Mouse (Mus musculus): ENCODE results near the gene Bid. TPM values are rescaled to one million over a fixed set of nuclear protein-coding genes. Genes with fewer than 3 reads are reported as not detected.

Gene Bid
- polyA plus RNA-seq, 1 experiment from 2014 or later, result 12.2 TPM

DNA sequence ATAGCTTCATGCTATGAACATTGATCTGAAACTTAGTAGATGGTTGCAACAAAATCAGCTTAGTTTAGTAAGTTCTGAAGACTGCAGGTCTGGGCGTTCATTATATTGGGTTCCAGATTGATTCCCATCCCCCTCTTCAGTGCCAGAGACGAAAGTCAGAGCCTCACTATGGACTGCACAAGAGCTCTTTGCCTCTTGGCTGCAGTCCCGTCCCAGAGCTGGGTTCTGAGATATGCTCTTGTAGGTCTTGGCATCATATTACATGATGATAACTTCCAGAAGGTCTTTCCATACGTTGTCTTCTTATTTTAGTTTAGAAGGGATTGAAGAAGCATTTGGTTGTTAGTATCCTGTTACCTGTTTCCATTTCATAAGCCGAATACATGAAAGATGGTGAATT is 37.6 kb downstream of the Bid start:
- 53% methylated on average over 5 of the region's 5 CpGs for WGBS (ENCODE audit: insufficient replicate concordance)

GRCm38 (mm10) chr6:120873874-120874273 is 42.8 kb downstream of the Bid start:
- Histone ChIP-seq H3K27me3 (ENCODE audit: control insufficient read depth, insufficient read depth, low read length) (no peaks in the 10 kb centered on the region), H3K4me3 (ENCODE audit: low read depth, low read length) (no peak overlapping the region), H3K36me3 (ENCODE audit: control insufficient read depth, insufficient read depth, low read length) (peaks cover 8% of the 10 kb centered on the region; the same call in 1 of the 2 replicates), H3K4me1 (ENCODE audit: control insufficient read depth, insufficient read depth, low read length) (peaks cover 11% of the 10 kb centered on the region), H3K9ac (ENCODE audit: low read depth, low read length) (no peak overlapping the region), H3K9me3 (replicated peaks; ENCODE audit: control insufficient read depth, low read length) (no peaks in the 10 kb centered on the region), H3K27ac (ENCODE audit: low read depth, low read length) (0 out of 2 replicates have a peak overlapping the region, but pooled peaks have one; percentile 22), H3K4me2 (peak overlapping the region; percentile 20; the same call in 1 of the 2 replicates)
- WGBS (ENCODE audit: insufficient replicate concordance), result 25% methylated on average over 9 of the region's 9 CpGs
- ATAC-seq (replicated peaks; ENCODE audit: insufficient number of reproducible peaks, low FRiP score, low TSS enrichment), result no peak

More for the DNA sequence above, 37.6 kb downstream of the Bid start:
- Histone ChIP-seq H3K4me2 (no peak overlapping the region), H3K4me3 (ENCODE audit: low read depth, low read length) (no peak overlapping the region), H3K36me3 (ENCODE audit: control insufficient read depth, insufficient read depth, low read length) (peaks cover 21% of the 10 kb centered on the region), H3K9me3 (replicated peaks; ENCODE audit: control insufficient read depth, low read length) (no peaks in the 10 kb centered on the region), H3K27ac (ENCODE audit: low read depth, low read length) (no peak overlapping the region), H3K9ac (ENCODE audit: low read depth, low read length) (no peak overlapping the region), H3K27me3 (ENCODE audit: control insufficient read depth, insufficient read depth, low read length) (no peaks in the 10 kb centered on the region), H3K4me1 (ENCODE audit: control insufficient read depth, insufficient read depth, low read length) (peaks cover 4% of the 10 kb centered on the region; the same call in 1 of the 2 replicates)
- no peak for ATAC-seq (replicated peaks; ENCODE audit: insufficient number of reproducible peaks, low FRiP score, low TSS enrichment)

DNA sequence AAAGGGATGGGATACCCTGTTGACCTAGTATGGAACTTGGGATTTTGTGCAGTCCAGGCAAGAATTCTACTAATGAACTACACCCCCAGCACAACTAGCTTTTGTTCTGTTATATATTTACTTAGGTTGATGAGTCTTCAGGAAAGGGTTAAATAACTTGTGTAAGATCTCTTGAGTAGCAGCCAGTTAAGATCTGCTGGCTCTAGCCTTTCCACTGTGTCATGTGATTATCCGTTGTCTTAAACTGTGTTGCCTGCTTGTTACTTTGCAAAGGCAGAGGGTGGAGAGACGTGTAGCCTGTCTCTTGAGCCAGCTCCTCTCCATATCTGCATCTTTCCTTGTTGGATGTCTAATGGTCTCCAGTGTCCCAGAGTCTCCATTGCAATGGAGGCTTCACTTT is 45.4 kb downstream of the Bid start:
- H3K36me3 ChIP-seq (ENCODE audit: control insufficient read depth, insufficient read depth, low read length), result peaks cover 8% of the 10 kb centered on the region; the same call in 1 of the 2 replicates
- H3K27me3 ChIP-seq (ENCODE audit: control insufficient read depth, insufficient read depth, low read length), result no peaks in the 10 kb centered on the region
- H3K4me2 ChIP-seq, result no peak overlapping the region
- no peaks in the 10 kb centered on the region for H3K9me3 ChIP-seq (replicated peaks; ENCODE audit: control insufficient read depth, low read length)
- no peak overlapping the region for H3K27ac ChIP-seq (ENCODE audit: low read depth, low read length)
- H3K4me1 ChIP-seq (ENCODE audit: control insufficient read depth, insufficient read depth, low read length), result peaks cover 11% of the 10 kb centered on the region
- no peak overlapping the region for H3K9ac ChIP-seq (ENCODE audit: low read depth, low read length)
- ATAC-seq (replicated peaks; ENCODE audit: insufficient number of reproducible peaks, low FRiP score, low TSS enrichment), result no peak
- H3K4me3 ChIP-seq (ENCODE audit: low read depth, low read length), result no peak overlapping the region
- WGBS (ENCODE audit: insufficient replicate concordance), result 72% methylated on average over 2 of the region's 2 CpGs

DNA sequence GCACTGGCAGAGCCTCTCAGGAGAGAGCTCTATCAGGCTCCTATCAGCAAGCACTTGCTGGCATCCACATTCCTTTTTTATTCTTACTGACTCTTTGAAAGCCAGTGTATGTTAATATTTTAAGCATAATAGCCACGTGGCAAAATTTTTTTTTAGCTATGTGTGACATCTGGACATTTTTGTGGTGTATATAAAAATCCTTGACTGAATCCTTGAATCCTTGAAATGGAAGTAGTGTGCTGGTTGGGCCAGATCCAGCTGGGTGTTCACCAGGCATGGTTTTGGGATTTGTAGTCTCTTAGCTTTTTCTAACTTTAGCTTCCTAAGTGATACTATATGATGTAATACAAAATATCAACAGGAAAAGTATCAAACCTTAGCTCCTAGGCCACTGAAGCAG is 47.8 kb downstream of the Bid start:
- H3K4me3 ChIP-seq (ENCODE audit: low read depth, low read length), result no peak overlapping the region
- no peak for ATAC-seq (replicated peaks; ENCODE audit: insufficient number of reproducible peaks, low FRiP score, low TSS enrichment)
- peaks cover 5% of the 10 kb centered on the region for H3K36me3 ChIP-seq (ENCODE audit: control insufficient read depth, insufficient read depth, low read length)
- H3K9me3 ChIP-seq (replicated peaks; ENCODE audit: control insufficient read depth, low read length), result no peaks in the 10 kb centered on the region
- no peak overlapping the region for H3K4me2 ChIP-seq
- WGBS (ENCODE audit: insufficient replicate concordance), result 64% methylated on average over 1 of the region's 1 CpGs
- H3K4me1 ChIP-seq (ENCODE audit: control insufficient read depth, insufficient read depth, low read length), result peaks cover 5% of the 10 kb centered on the region
- no peak overlapping the region for H3K9ac ChIP-seq (ENCODE audit: low read depth, low read length)
- H3K27ac ChIP-seq (ENCODE audit: low read depth, low read length), result no peak overlapping the region
- H3K27me3 ChIP-seq (ENCODE audit: control insufficient read depth, insufficient read depth, low read length), result no peaks in the 10 kb centered on the region

- Histone ChIP-seq H3K27me3 (ENCODE audit: control insufficient read depth, insufficient read depth, low read length) (no peaks in the 10 kb centered on the region), H3K27ac (ENCODE audit: low read depth, low read length) (no peak overlapping the region), H3K9me3 (replicated peaks; ENCODE audit: control insufficient read depth, low read length) (no peaks in the 10 kb centered on the region), H3K4me3 (ENCODE audit: low read depth, low read length) (no peak overlapping the region), H3K4me2 (no peak overlapping the region), H3K36me3 (ENCODE audit: control insufficient read depth, insufficient read depth, low read length) (no peaks in the 10 kb centered on the region; the same call in none of the 2 replicates), H3K9ac (ENCODE audit: low read depth, low read length) (no peak overlapping the region), H3K4me1 (ENCODE audit: control insufficient read depth, insufficient read depth, low read length) (peaks cover 6% of the 10 kb centered on the region; the same call in 1 of the 2 replicates)
- 72% methylated on average over 9 of the region's 9 CpGs for WGBS (ENCODE audit: insufficient replicate concordance)
- ATAC-seq (replicated peaks; ENCODE audit: insufficient number of reproducible peaks, low FRiP score, low TSS enrichment), result no peak
Observed at GRCm38 (mm10) chr6:120866051-120866814, 50.4 kb downstream of the Bid start.

- Histone ChIP-seq H3K9me3 (replicated peaks; ENCODE audit: control insufficient read depth, low read length) (no peaks in the 10 kb centered on the region), H3K9ac (ENCODE audit: low read depth, low read length) (no peak overlapping the region), H3K4me2 (no peak overlapping the region), H3K27me3 (ENCODE audit: control insufficient read depth, insufficient read depth, low read length) (no peaks in the 10 kb centered on the region), H3K27ac (ENCODE audit: low read depth, low read length) (no peak overlapping the region), H3K36me3 (ENCODE audit: control insufficient read depth, insufficient read depth, low read length) (no peaks in the 10 kb centered on the region), H3K4me3 (ENCODE audit: low read depth, low read length) (no peak overlapping the region), H3K4me1 (ENCODE audit: control insufficient read depth, insufficient read depth, low read length) (peaks cover 13% of the 10 kb centered on the region)
- ATAC-seq (replicated peaks; ENCODE audit: insufficient number of reproducible peaks, low FRiP score, low TSS enrichment), result no peak
- WGBS (ENCODE audit: insufficient replicate concordance), result 87% methylated on average over 3 of the region's 3 CpGs
Observed at GRCm38 (mm10) chr6:120860079-120860478, 56.6 kb downstream of the Bid start.

- WGBS (ENCODE audit: insufficient replicate concordance), result 69% methylated on average over 8 of the region's 8 CpGs
- peaks cover 22% of the 10 kb centered on the region for H3K4me1 ChIP-seq (ENCODE audit: control insufficient read depth, insufficient read depth, low read length)
- H3K4me3 ChIP-seq (ENCODE audit: low read depth, low read length), result no peak overlapping the region
- no peak overlapping the region for H3K9ac ChIP-seq (ENCODE audit: low read depth, low read length)
- ATAC-seq (replicated peaks; ENCODE audit: insufficient number of reproducible peaks, low FRiP score, low TSS enrichment), result no peak
- H3K27me3 ChIP-seq (ENCODE audit: control insufficient read depth, insufficient read depth, low read length), result no peaks in the 10 kb centered on the region
- no peaks in the 10 kb centered on the region for H3K36me3 ChIP-seq (ENCODE audit: control insufficient read depth, insufficient read depth, low read length)
- no peak overlapping the region for H3K4me2 ChIP-seq
- H3K9me3 ChIP-seq (replicated peaks; ENCODE audit: control insufficient read depth, low read length), result no peaks in the 10 kb centered on the region
- no peak overlapping the region for H3K27ac ChIP-seq (ENCODE audit: low read depth, low read length)
Observed at GRCm38 (mm10) chr6:120858217-120858711, 58.4 kb downstream of the Bid start.

DNA sequence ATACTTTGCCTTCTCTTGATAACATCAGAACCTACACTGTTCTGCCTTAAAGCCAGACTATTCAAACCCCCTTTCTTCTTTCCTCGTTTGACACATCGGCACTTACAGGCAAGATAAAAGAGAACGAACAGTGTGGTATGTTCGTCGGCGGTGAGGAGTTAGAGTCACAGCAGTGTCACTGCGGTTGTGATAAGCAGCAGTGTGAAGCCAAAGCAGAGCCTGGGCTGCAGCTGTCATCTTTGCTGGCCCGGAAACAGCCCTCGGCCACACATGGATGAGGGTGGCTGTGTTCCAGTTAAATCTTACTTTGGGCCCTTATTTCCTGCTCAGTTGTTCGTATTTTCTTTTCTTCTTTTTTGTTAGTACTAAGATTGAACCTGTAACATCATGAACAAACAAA is 62.2 kb downstream of the Bid start:
- H3K9me3 ChIP-seq (replicated peaks; ENCODE audit: control insufficient read depth, low read length), result no peaks in the 10 kb centered on the region
- peak overlapping the region; percentile 18; the same call in 1 of the 2 replicates for H3K4me2 ChIP-seq
- H3K36me3 ChIP-seq (ENCODE audit: control insufficient read depth, insufficient read depth, low read length), result 0 out of 2 replicates have a peak, but pooled peaks cover 4% of the 10 kb centered on the region
- no peak overlapping the region for H3K9ac ChIP-seq (ENCODE audit: low read depth, low read length)
- H3K27ac ChIP-seq (ENCODE audit: low read depth, low read length), result 0 out of 2 replicates have a peak overlapping the region, but pooled peaks have one; percentile 47
- H3K4me1 ChIP-seq (ENCODE audit: control insufficient read depth, insufficient read depth, low read length), result peaks cover 16% of the 10 kb centered on the region
- no peaks in the 10 kb centered on the region for H3K27me3 ChIP-seq (ENCODE audit: control insufficient read depth, insufficient read depth, low read length)
- no peak overlapping the region for H3K4me3 ChIP-seq (ENCODE audit: low read depth, low read length)
- WGBS (ENCODE audit: insufficient replicate concordance), result 22% methylated on average over 10 of the region's 10 CpGs
- peak; percentile 65; the same call in 1 of the 2 replicates for ATAC-seq (replicated peaks; ENCODE audit: insufficient number of reproducible peaks, low FRiP score, low TSS enrichment)
